Mouse (Mus musculus): ENCODE measurements at regions not wholly inside any gene's neighbourhood (a gene's known extent, or its start where the extent isn't known, plus 50 kb on each side); places are given as distances from the start of the nearest gene placed in this dataset.

- Histone ChIP-seq H3K4me3 (ENCODE audit: low read depth, low read length) (no peak overlapping the region), H3K9me3 (ENCODE audit: control insufficient read depth, low read depth, low read length) (0 out of 2 replicates have a peak, but pooled peaks cover 3% of the 10 kb centered on the region), H3K4me2 (replicated peaks; ENCODE audit: low read depth, low read length) (no peak overlapping the region), H3K27me3 (ENCODE audit: control insufficient read depth, insufficient read depth, low read length) (no peaks in the 10 kb centered on the region), H3K36me3 (ENCODE audit: control insufficient read depth, insufficient read depth, low read length) (no peaks in the 10 kb centered on the region), H3K27ac (ENCODE audit: low read length) (no peak overlapping the region), H3K4me1 (ENCODE audit: control insufficient read depth, insufficient read depth, low read length) (peaks cover 7% of the 10 kb centered on the region; the same call in 1 of the 2 replicates), H3K9ac (replicated peaks; ENCODE audit: low read depth, low read length) (no peak overlapping the region)
- peak; percentile 23; the same call in 1 of the 2 replicates for ATAC-seq (ENCODE audit: insufficient number of reproducible peaks, insufficient read depth, low FRiP score, low read depth)
- whole genome bisulfite sequencing = 59% methylated on average over 9 of the region's 9 CpGs
Measured at GRCm38 (mm10) chr6:99810974-99811798, 85.0 kb upstream of the Prok2 start.

GRCm38 (mm10) chr6:99804905-99805245, 78.7 kb upstream of the Prok2 start:
- peak overlapping the region; percentile 39 for H3K4me2 ChIP-seq (replicated peaks; ENCODE audit: low read depth, low read length)
- H3K4me3 ChIP-seq (ENCODE audit: low read depth, low read length) = no peak overlapping the region
- 16% methylated on average over 10 of the region's 10 CpGs for WGBS
- ATAC-seq (ENCODE audit: insufficient number of reproducible peaks, insufficient read depth, low FRiP score, low read depth) = no peak
- H3K9me3 ChIP-seq (ENCODE audit: control insufficient read depth, low read depth, low read length) = 0 out of 2 replicates have a peak, but pooled peaks cover 3% of the 10 kb centered on the region
- H3K27me3 ChIP-seq (ENCODE audit: control insufficient read depth, insufficient read depth, low read length) = no peaks in the 10 kb centered on the region
- H3K36me3 ChIP-seq (ENCODE audit: control insufficient read depth, insufficient read depth, low read length) = no peaks in the 10 kb centered on the region
- H3K9ac ChIP-seq (replicated peaks; ENCODE audit: low read depth, low read length) = no peak overlapping the region
- no peak overlapping the region for H3K27ac ChIP-seq (ENCODE audit: low read length)
- H3K4me1 ChIP-seq (ENCODE audit: control insufficient read depth, insufficient read depth, low read length) = no peaks in the 10 kb centered on the region

GRCm38 (mm10) chr6:99803983-99804904, 78.1 kb upstream of the Prok2 start:
- Histone ChIP-seq H3K4me2 (replicated peaks; ENCODE audit: low read depth, low read length) (peak overlapping the region; percentile 39), H3K27me3 (ENCODE audit: control insufficient read depth, insufficient read depth, low read length) (no peaks in the 10 kb centered on the region), H3K9ac (replicated peaks; ENCODE audit: low read depth, low read length) (no peak overlapping the region), H3K9me3 (ENCODE audit: control insufficient read depth, low read depth, low read length) (0 out of 2 replicates have a peak, but pooled peaks cover 3% of the 10 kb centered on the region), H3K36me3 (ENCODE audit: control insufficient read depth, insufficient read depth, low read length) (no peaks in the 10 kb centered on the region), H3K4me3 (ENCODE audit: low read depth, low read length) (no peak overlapping the region), H3K4me1 (ENCODE audit: control insufficient read depth, insufficient read depth, low read length) (no peaks in the 10 kb centered on the region), H3K27ac (ENCODE audit: low read length) (no peak overlapping the region)
- peak; percentile 64; the same call in 1 of the 2 replicates for ATAC-seq (ENCODE audit: insufficient number of reproducible peaks, insufficient read depth, low FRiP score, low read depth)
- 18% methylated on average over 25 of the region's 25 CpGs for WGBS

GRCm38 (mm10) chr6:99800919-99801318, 74.7 kb upstream of the Prok2 start:
- H3K4me2 ChIP-seq (replicated peaks; ENCODE audit: low read depth, low read length) = no peak overlapping the region
- H3K27me3 ChIP-seq (ENCODE audit: control insufficient read depth, insufficient read depth, low read length) = no peaks in the 10 kb centered on the region
- H3K36me3 ChIP-seq (ENCODE audit: control insufficient read depth, insufficient read depth, low read length) = no peaks in the 10 kb centered on the region
- no peaks in the 10 kb centered on the region for H3K4me1 ChIP-seq (ENCODE audit: control insufficient read depth, insufficient read depth, low read length)
- no peak overlapping the region for H3K9ac ChIP-seq (replicated peaks; ENCODE audit: low read depth, low read length)
- WGBS = 66% methylated on average over 6 of the region's 6 CpGs
- H3K4me3 ChIP-seq (ENCODE audit: low read depth, low read length) = no peak overlapping the region
- H3K27ac ChIP-seq (ENCODE audit: low read length) = no peak overlapping the region
- no peaks in the 10 kb centered on the region for H3K9me3 ChIP-seq (ENCODE audit: control insufficient read depth, low read depth, low read length)
- ATAC-seq (ENCODE audit: insufficient number of reproducible peaks, insufficient read depth, low FRiP score, low read depth) = no peak

- no peak for ATAC-seq (ENCODE audit: insufficient number of reproducible peaks, insufficient read depth, low FRiP score, low read depth)
- Histone ChIP-seq H3K36me3 (ENCODE audit: control insufficient read depth, insufficient read depth, low read length) (no peaks in the 10 kb centered on the region), H3K9ac (replicated peaks; ENCODE audit: low read depth, low read length) (no peak overlapping the region), H3K27ac (ENCODE audit: low read length) (no peak overlapping the region), H3K4me3 (ENCODE audit: low read depth, low read length) (no peak overlapping the region), H3K4me1 (ENCODE audit: control insufficient read depth, insufficient read depth, low read length) (no peaks in the 10 kb centered on the region), H3K9me3 (ENCODE audit: control insufficient read depth, low read depth, low read length) (no peaks in the 10 kb centered on the region), H3K27me3 (ENCODE audit: control insufficient read depth, insufficient read depth, low read length) (no peaks in the 10 kb centered on the region), H3K4me2 (replicated peaks; ENCODE audit: low read depth, low read length) (no peak overlapping the region)
- WGBS = 24% methylated on average over 14 of the region's 14 CpGs
Measured at GRCm38 (mm10) chr6:99800324-99800723, 74.1 kb upstream of the Prok2 start.

GRCm38 (mm10) chr6:99796390-99796789, 70.2 kb upstream of the Prok2 start:
- H3K27ac ChIP-seq (ENCODE audit: low read length) = no peak overlapping the region
- WGBS = 90% methylated on average over 12 of the region's 12 CpGs

GRCm38 (mm10) chr6:99793546-99793945, 67.4 kb upstream of the Prok2 start:
- no peak for ATAC-seq (ENCODE audit: insufficient number of reproducible peaks, insufficient read depth, low FRiP score, low read depth)
- no peak overlapping the region for H3K4me2 ChIP-seq (replicated peaks; ENCODE audit: low read depth, low read length)
- no peak overlapping the region for H3K27ac ChIP-seq (ENCODE audit: low read length)
- no peaks in the 10 kb centered on the region for H3K4me1 ChIP-seq (ENCODE audit: control insufficient read depth, insufficient read depth, low read length)
- H3K9ac ChIP-seq (replicated peaks; ENCODE audit: low read depth, low read length) = no peak overlapping the region
- H3K36me3 ChIP-seq (ENCODE audit: control insufficient read depth, insufficient read depth, low read length) = no peaks in the 10 kb centered on the region
- no peaks in the 10 kb centered on the region for H3K9me3 ChIP-seq (ENCODE audit: control insufficient read depth, low read depth, low read length)
- no peaks in the 10 kb centered on the region; the same call in 1 of the 2 replicates for H3K27me3 ChIP-seq (ENCODE audit: control insufficient read depth, insufficient read depth, low read length)
- H3K4me3 ChIP-seq (ENCODE audit: low read depth, low read length) = no peak overlapping the region
- 68% methylated on average over 10 of the region's 10 CpGs for WGBS

More at GRCm38 (mm10) chr6:99796390-99796789, 70.2 kb upstream of the Prok2 start:
- Histone ChIP-seq H3K36me3 (ENCODE audit: control insufficient read depth, insufficient read depth, low read length) (no peaks in the 10 kb centered on the region), H3K27me3 (ENCODE audit: control insufficient read depth, insufficient read depth, low read length) (no peaks in the 10 kb centered on the region; the same call in 1 of the 2 replicates), H3K4me1 (ENCODE audit: control insufficient read depth, insufficient read depth, low read length) (no peaks in the 10 kb centered on the region), H3K9ac (replicated peaks; ENCODE audit: low read depth, low read length) (no peak overlapping the region), H3K4me3 (ENCODE audit: low read depth, low read length) (no peak overlapping the region), H3K4me2 (replicated peaks; ENCODE audit: low read depth, low read length) (no peak overlapping the region), H3K9me3 (ENCODE audit: control insufficient read depth, low read depth, low read length) (no peaks in the 10 kb centered on the region)
- no peak for ATAC-seq (ENCODE audit: insufficient number of reproducible peaks, insufficient read depth, low FRiP score, low read depth)

GRCm38 (mm10) chr6:99792353-99792752, 66.2 kb upstream of the Prok2 start:
- H3K9me3 ChIP-seq (ENCODE audit: control insufficient read depth, low read depth, low read length) = no peaks in the 10 kb centered on the region
- no peaks in the 10 kb centered on the region; the same call in 1 of the 2 replicates for H3K27me3 ChIP-seq (ENCODE audit: control insufficient read depth, insufficient read depth, low read length)
- H3K4me2 ChIP-seq (replicated peaks; ENCODE audit: low read depth, low read length) = no peak overlapping the region
- H3K36me3 ChIP-seq (ENCODE audit: control insufficient read depth, insufficient read depth, low read length) = no peaks in the 10 kb centered on the region
- WGBS = 60% methylated on average over 10 of the region's 10 CpGs
- ATAC-seq (ENCODE audit: insufficient number of reproducible peaks, insufficient read depth, low FRiP score, low read depth) = no peak
- H3K9ac ChIP-seq (replicated peaks; ENCODE audit: low read depth, low read length) = no peak overlapping the region
- no peak overlapping the region for H3K4me3 ChIP-seq (ENCODE audit: low read depth, low read length)
- H3K27ac ChIP-seq (ENCODE audit: low read length) = no peak overlapping the region
- H3K4me1 ChIP-seq (ENCODE audit: control insufficient read depth, insufficient read depth, low read length) = no peaks in the 10 kb centered on the region
